8 mouse cellular contexts compared by ENCODE assay signal in the genomic region with DNA sequence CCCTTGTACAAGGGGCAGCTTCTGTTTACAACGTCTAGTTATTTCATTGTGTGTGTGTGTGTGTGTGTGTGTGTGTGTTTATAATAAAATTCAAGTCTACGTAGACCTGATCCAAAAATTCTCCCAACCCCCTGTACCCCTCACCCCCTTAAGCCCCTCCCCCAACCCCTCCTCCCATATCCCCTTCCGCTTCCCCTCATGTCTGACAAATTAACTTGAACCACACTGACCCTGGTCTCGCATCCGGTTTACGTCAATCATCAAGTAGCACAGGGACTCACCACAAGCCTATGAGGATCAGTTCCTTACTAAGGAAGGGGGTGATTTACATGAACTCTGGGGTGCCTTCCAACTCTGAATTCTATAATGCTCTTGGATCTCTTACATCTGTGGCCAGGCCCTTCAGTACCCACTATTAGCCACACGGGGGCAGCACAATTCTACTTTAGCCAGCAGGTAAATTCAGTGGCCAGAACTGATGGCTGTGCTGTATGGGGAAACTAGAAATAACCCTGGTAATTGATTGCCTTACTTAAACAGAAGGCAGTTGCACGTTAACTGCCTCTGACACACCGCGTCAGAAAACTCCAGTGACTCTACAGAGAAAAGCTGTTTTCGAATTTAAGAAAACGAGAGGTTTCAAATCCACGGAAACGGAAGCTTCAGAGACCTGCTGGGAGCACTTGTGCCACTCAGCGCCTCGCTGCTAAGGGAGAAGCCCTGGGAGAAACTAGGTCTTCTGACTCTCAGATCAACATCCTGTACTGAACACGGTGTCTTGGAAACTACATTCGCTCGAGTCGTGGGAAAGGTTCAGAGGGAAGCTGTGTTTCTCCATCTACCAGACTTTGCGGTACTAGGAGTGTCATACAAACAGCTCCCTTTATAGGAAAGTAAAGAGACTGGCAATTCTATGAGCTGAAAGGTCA.
A peak's percentile ranks its signal among the peaks of the same experiment; 100 is the strongest.
DNase-seq lines count a peak whose midpoint lies in the region; ATAC-seq and TF ChIP-seq lines count a peak whose summit lies in the region.

No protein-coding gene starts in this region.

- H3K9me3 ChIP-seq in forebrain, embryonic 10.5 days: no peaks in the 10 kb centered on the region
- H3K9me3 ChIP-seq in heart, embryonic 16.5 days (replicated peaks; ENCODE audit: control insufficient read depth, low read length): no peaks in the 10 kb centered on the region
- no peaks in the 10 kb centered on the region for H3K9me3 ChIP-seq in liver, embryonic 12.5 days (replicated peaks)
- no peaks in the 10 kb centered on the region for H3K9me3 ChIP-seq in stomach, postnatal 0 days (ENCODE audit: control insufficient read depth, low read length)

- peak overlapping the region; percentile 66 for H3K4me2 ChIP-seq in heart, embryonic 16.5 days (ENCODE audit: low read depth, low read length)
- peak overlapping the region; percentile 40 for H3K4me2 ChIP-seq in liver, embryonic 12.5 days
- peak overlapping the region; percentile 33 for H3K4me2 ChIP-seq in stomach, postnatal 0 days (replicated peaks; ENCODE audit: low read depth)

- H3K9ac ChIP-seq in heart, embryonic 16.5 days (ENCODE audit: low read length): no peak overlapping the region
- no peak overlapping the region for H3K9ac ChIP-seq in liver, embryonic 12.5 days
- H3K9ac ChIP-seq in stomach, postnatal 0 days (ENCODE audit: low read length): no peak overlapping the region

- peak; percentile 26 for DNase-seq in CD4-positive helper T cell, adult 2 months (ENCODE audit: low read depth, low spot score)
- DNase-seq in brain, embryonic 18.5 days (ENCODE audit: low read depth, low spot score): peak; percentile 43
- peak; percentile 72 for DNase-seq in forebrain, embryonic 10.5 days (ENCODE audit: extremely low spot score, low spot score)
- DNase-seq in kidney, postnatal 25 days: peak; percentile 61 to 81
- DNase-seq in natural killer cell, adult 2 months (ENCODE audit: low spot score in 2 of 2): peak; percentile 19 to 24
- DNase-seq in stomach, postnatal 0 days (ENCODE audit: low spot score): peak; percentile 71

- H3K27me3 ChIP-seq in forebrain, embryonic 10.5 days (ENCODE audit: poor library complexity, severe bottlenecking): no peaks in the 10 kb centered on the region
- no peaks in the 10 kb centered on the region for H3K27me3 ChIP-seq in heart, embryonic 16.5 days (ENCODE audit: control insufficient read depth, insufficient read depth, low read length)
- H3K27me3 ChIP-seq in liver, embryonic 12.5 days (replicated peaks): no peaks in the 10 kb centered on the region
- no peaks in the 10 kb centered on the region for H3K27me3 ChIP-seq in stomach, postnatal 0 days (ENCODE audit: control insufficient read depth, insufficient read depth, low read length)

- peak overlapping the region; percentile 39 for H3K4me3 ChIP-seq in forebrain, embryonic 10.5 days
- H3K4me3 ChIP-seq in heart, embryonic 16.5 days (ENCODE audit: low read length): peak overlapping the region; percentile 45
- H3K4me3 ChIP-seq in liver, embryonic 12.5 days: peak overlapping the region; percentile 12; the same call in 1 of the 2 replicates
- H3K4me3 ChIP-seq in stomach, postnatal 0 days (ENCODE audit: low read depth, low read length): no peak overlapping the region

- 0 out of 2 replicates have a peak, but pooled peaks cover 5% of the 10 kb centered on the region for H3K4me1 ChIP-seq in forebrain, embryonic 10.5 days
- H3K4me1 ChIP-seq in heart, embryonic 16.5 days (ENCODE audit: control insufficient read depth, insufficient read depth, low read length): no peaks in the 10 kb centered on the region
- no peaks in the 10 kb centered on the region for H3K4me1 ChIP-seq in liver, embryonic 12.5 days
- no peaks in the 10 kb centered on the region for H3K4me1 ChIP-seq in stomach, postnatal 0 days (replicated peaks; ENCODE audit: control insufficient read depth, insufficient read depth)

- peak; percentile 87 for TF ChIP-seq CTCF in stomach, postnatal 0 days (IDR thresholded peaks at IDR 0.05; ENCODE audit: low read depth)

- no peaks in the 10 kb centered on the region for H3K36me3 ChIP-seq in forebrain, embryonic 10.5 days (replicated peaks)
- H3K36me3 ChIP-seq in heart, embryonic 16.5 days (ENCODE audit: control insufficient read depth, insufficient read depth): no peaks in the 10 kb centered on the region
- H3K36me3 ChIP-seq in liver, embryonic 12.5 days: no peaks in the 10 kb centered on the region
- H3K36me3 ChIP-seq in stomach, postnatal 0 days (ENCODE audit: control insufficient read depth, insufficient read depth, low read length): no peaks in the 10 kb centered on the region

- ATAC-seq in heart, embryonic 16.5 days (replicated peaks; ENCODE audit: extremely low read depth, insufficient read depth, low FRiP score): no peak; the same call in 1 of the 2 replicates
- ATAC-seq in liver, embryonic 12.5 days: peak; percentile 42; the same call in 1 of the 2 replicates
- no peak for ATAC-seq in stomach, postnatal 0 days (ENCODE audit: low FRiP score, low TSS enrichment)

- H3K27ac ChIP-seq in forebrain, embryonic 10.5 days: no peak overlapping the region
- no peak overlapping the region for H3K27ac ChIP-seq in heart, embryonic 16.5 days (ENCODE audit: low read length)
- H3K27ac ChIP-seq in liver, embryonic 12.5 days: no peak overlapping the region
- no peak overlapping the region for H3K27ac ChIP-seq in stomach, postnatal 0 days (replicated peaks)

- 42% methylated on average over 21 of the region's 21 CpGs for WGBS in forebrain, embryonic 10.5 days
- 27% methylated on average over 21 of the region's 21 CpGs for WGBS in heart, embryonic 16.5 days
- 23% methylated on average over 21 of the region's 21 CpGs for WGBS in liver, embryonic 12.5 days (ENCODE audit: insufficient replicate concordance)
- 22% methylated on average over 21 of the region's 21 CpGs for WGBS in stomach, postnatal 0 days

- no peak for TF ChIP-seq EP300 in stomach, postnatal 0 days (optimal IDR thresholded peaks at IDR 0.05)

Comparison
In these comparisons a context has a peak if more than half of its experiments do, and no peak if none do; other contexts are left out.
1. DNase-seq: peak in every context shown above with its lines; median percentile 72 in forebrain, embryonic 10.5 days; 71 in kidney, postnatal 25 days; 71 in stomach, postnatal 0 days; 43 in brain, embryonic 18.5 days; 26 in CD4-positive helper T cell, adult 2 months; 22 in natural killer cell, adult 2 months.